Mouse (Mus musculus) CH12.LX (cell line): ENCODE results near the gene Dcp1b. TPM values are rescaled to one million over a fixed set of nuclear protein-coding genes. Genes with fewer than 3 reads are reported as not detected.
A peak's percentile ranks its signal among the peaks of the same experiment; 100 is the strongest.

Source experiments
- DNase-seq: peaks from one replicate; pipeline ENCODE4 v3.0.0-alpha.2; 2013; ENCODE audit errors: extremely low read depth
- H3K27ac ChIP-seq: 2 replicates; pipeline ENCODE4 v1.5.1; 2012; ENCODE audit warnings: low read depth, mild to moderate bottlenecking, control low read depth, moderate library complexity; ENCODE audit not compliant: insufficient read depth
- H3K27me3 ChIP-seq: replicated peaks from 2 replicates; pipeline ENCODE3; 2012; ENCODE audit warnings: inconsistent platforms
- H3K36me3 ChIP-seq, 2 experiments: replicated peaks in 1 of 2; 2 replicates each; pipeline versions ENCODE3 to v1.6.1; 2012; ENCODE audit warnings: inconsistent platforms in 1 of 2, low read length in 1 of 2, mild to moderate bottlenecking in 1 of 2, mixed read lengths in 1 of 2, moderate library complexity in 1 of 2; ENCODE audit not compliant: control insufficient read depth in 1 of 2, insufficient read depth in 1 of 2
- H3K4me1 ChIP-seq, 2 experiments: 2 replicates each; pipeline ENCODE4 v1.6.1; 2012; ENCODE audit warnings: inconsistent platforms in 1 of 2, moderate library complexity in 1 of 2; ENCODE audit not compliant: insufficient read depth in 2 of 2, control insufficient read depth in 1 of 2
- H3K4me2 ChIP-seq: 2 replicates; pipeline ENCODE4 v1.6.1; 2012; ENCODE audit warnings: low read depth, mild to moderate bottlenecking, control low read depth; ENCODE audit not compliant: poor library complexity, insufficient read depth, severe bottlenecking
- H3K4me3 ChIP-seq, 3 experiments: fragments of 150-350 bp in 1 of 3; sonication (generic) in 1 of 3; replicated peaks in 1 of 3; 2 replicates each; pipeline versions ENCODE3 to v1.5.1; 2011 to 2012; ENCODE audit warnings: low read depth in 2 of 3, low read length in 2 of 3, mild to moderate bottlenecking in 2 of 3, moderate library complexity in 2 of 3, control low read depth in 1 of 3, improper control_type of control experiment in 1 of 3, inconsistent platforms in 1 of 3, mixed read lengths in 1 of 3; ENCODE audit not compliant: poor library complexity in 1 of 3
- H3K79me2 ChIP-seq: replicated peaks from 2 replicates; pipeline ENCODE4 v1.6.1; 2012; ENCODE audit warnings: mild to moderate bottlenecking, moderate library complexity; ENCODE audit not compliant: control insufficient read depth, poor library complexity, insufficient read depth, severe bottlenecking; ENCODE audit errors: extremely low read depth
- H3K9ac ChIP-seq: 2 replicates; pipeline ENCODE4 v1.6.1; 2012; ENCODE audit warnings: low read depth, mild to moderate bottlenecking, control low read depth, moderate library complexity; ENCODE audit not compliant: insufficient read depth
- H3K9me3 ChIP-seq: replicated peaks from 2 replicates; pipeline ENCODE3; 2012; ENCODE audit warnings: low read length, inconsistent platforms, mixed read lengths
- BHLHE40 ChIP-seq: IDR thresholded peaks from 2 replicates; pipeline ENCODE4 v1.6.1; 2011; ENCODE audit warnings: mild to moderate bottlenecking, low read depth, low read length, improper control_type of control experiment
- CHD1 ChIP-seq: IDR thresholded peaks from 2 replicates; pipeline ENCODE4 v1.6.1; 2012; ENCODE audit warnings: low read depth, low read length, improper control_type of control experiment, inconsistent platforms
- CHD2 ChIP-seq: IDR thresholded peaks from 2 replicates; pipeline ENCODE4 v1.6.1; 2011; ENCODE audit warnings: low read length, improper control_type of control experiment
- CTCF ChIP-seq, 2 experiments: IDR thresholded peaks in 1 of 2; conservative IDR thresholded peaks in 1 of 2; 2 replicates each; pipeline ENCODE4 v1.5.1; 2011 to 2012; ENCODE audit warnings: low read depth in 2 of 2, low read length in 2 of 2, improper control_type of control experiment in 1 of 2, inconsistent platforms in 1 of 2, mild to moderate bottlenecking in 1 of 2, moderate library complexity in 1 of 2
- E2F4 ChIP-seq: IDR thresholded peaks from 2 replicates; pipeline ENCODE4 v1.6.1; 2011; ENCODE audit warnings: low read depth, low read length, improper control_type of control experiment; ENCODE audit not compliant: insufficient replicate concordance
- ELF1 ChIP-seq: IDR thresholded peaks from 2 replicates; pipeline ENCODE4 v1.6.1; 2014; ENCODE audit warnings: low read depth, mild to moderate bottlenecking, inconsistent platforms, low read length, improper control_type of control experiment
- EP300 ChIP-seq: IDR thresholded peaks from 2 replicates; pipeline ENCODE4 v1.6.1; 2011; ENCODE audit warnings: low read length, improper control_type of control experiment
- ETS1 ChIP-seq: conservative IDR thresholded peaks from 2 replicates; pipeline ENCODE4 v1.6.1; 2012; ENCODE audit warnings: low read depth, mild to moderate bottlenecking, inconsistent platforms, low read length, improper control_type of control experiment, moderate library complexity
- GABPA ChIP-seq: IDR thresholded peaks from 2 replicates; pipeline ENCODE4 v1.6.1; 2012; ENCODE audit warnings: low read depth, low read length, improper control_type of control experiment, inconsistent platforms; ENCODE audit not compliant: insufficient replicate concordance
- HCFC1 ChIP-seq: IDR thresholded peaks from 2 replicates; pipeline ENCODE4 v1.6.1; 2012; ENCODE audit warnings: low read depth, mild to moderate bottlenecking, inconsistent platforms, low read length, improper control_type of control experiment
- JUND ChIP-seq: conservative IDR thresholded peaks from 2 replicates; pipeline ENCODE4 v1.6.1; 2011; ENCODE audit warnings: low read depth, low read length, improper control_type of control experiment
- KAT2A ChIP-seq: IDR thresholded peaks from 2 replicates; pipeline ENCODE4 v1.6.1; 2012; ENCODE audit warnings: low read length, improper control_type of control experiment, inconsistent platforms; ENCODE audit not compliant: insufficient replicate concordance
- MEF2A ChIP-seq: IDR thresholded peaks from 2 replicates; pipeline ENCODE4 v1.6.1; 2014; ENCODE audit warnings: low read depth, mild to moderate bottlenecking, inconsistent platforms, low read length, improper control_type of control experiment, borderline replicate concordance
- MXI1 ChIP-seq: IDR thresholded peaks from 2 replicates; pipeline ENCODE4 v1.6.1; 2011; ENCODE audit warnings: mild to moderate bottlenecking, low read depth, low read length, improper control_type of control experiment
- NELFE ChIP-seq: IDR thresholded peaks from 2 replicates; pipeline ENCODE4 v1.6.1; 2011; ENCODE audit warnings: low read depth, low read length, improper control_type of control experiment
- NRF1 ChIP-seq: IDR thresholded peaks from 2 replicates; pipeline ENCODE4 v1.6.1; 2014; ENCODE audit warnings: low read depth, mild to moderate bottlenecking, inconsistent platforms, low read length, improper control_type of control experiment, moderate library complexity
- PAX5 ChIP-seq: IDR thresholded peaks from 2 replicates; pipeline ENCODE4 v1.6.1; 2012; ENCODE audit warnings: low read length, inconsistent platforms, mixed read lengths
- POLR2AphosphoS2 ChIP-seq: IDR thresholded peaks from 2 replicates; pipeline ENCODE4 v1.6.1; 2011; ENCODE audit warnings: low read depth, low read length, improper control_type of control experiment
- RAD21 ChIP-seq: IDR thresholded peaks from 2 replicates; pipeline ENCODE4 v1.6.1; 2011; ENCODE audit warnings: low read depth, mild to moderate bottlenecking, low read length, improper control_type of control experiment, moderate library complexity
- RCOR1 ChIP-seq: conservative IDR thresholded peaks from 2 replicates; pipeline ENCODE4 v1.6.1; 2012; ENCODE audit warnings: low read depth, mild to moderate bottlenecking, inconsistent platforms, low read length, improper control_type of control experiment
- SIN3A ChIP-seq: IDR thresholded peaks from 2 replicates; pipeline ENCODE4 v1.6.1; 2012; ENCODE audit warnings: low read length, improper control_type of control experiment, inconsistent platforms
- SMC3 ChIP-seq: IDR thresholded peaks from 2 replicates; pipeline ENCODE4 v1.6.1; 2011; ENCODE audit warnings: low read depth, low read length, improper control_type of control experiment
- TBP ChIP-seq: conservative IDR thresholded peaks from 2 replicates; pipeline ENCODE4 v1.6.1; 2011; ENCODE audit warnings: low read depth, low read length, improper control_type of control experiment
- UBTF ChIP-seq: IDR thresholded peaks from 2 replicates; pipeline ENCODE4 v1.6.1; 2012; ENCODE audit warnings: low read depth, mild to moderate bottlenecking, inconsistent platforms, low read length, improper control_type of control experiment, moderate library complexity
- USF1 ChIP-seq: IDR thresholded peaks from 2 replicates; pipeline ENCODE4 v1.6.1; 2014; ENCODE audit warnings: low read depth, mild to moderate bottlenecking, inconsistent platforms, low read length, improper control_type of control experiment
- USF2 ChIP-seq: conservative IDR thresholded peaks from 2 replicates; pipeline ENCODE4 v1.6.1; 2011; ENCODE audit warnings: low read depth, low read length, improper control_type of control experiment
- ZC3H11A ChIP-seq: IDR thresholded peaks from 2 replicates; pipeline ENCODE4 v1.6.1; 2012; ENCODE audit warnings: low read depth, mild to moderate bottlenecking, inconsistent platforms, low read length, improper control_type of control experiment
- ZKSCAN1 ChIP-seq: IDR thresholded peaks from 2 replicates; pipeline ENCODE4 v1.6.1; 2012; ENCODE audit warnings: low read depth, inconsistent platforms, low read length, improper control_type of control experiment, borderline replicate concordance
- ZMIZ1 ChIP-seq: IDR thresholded peaks from 2 replicates; pipeline ENCODE4 v1.6.1; 2012; ENCODE audit warnings: low read depth, mild to moderate bottlenecking, inconsistent platforms, low read length, improper control_type of control experiment
- ZNF384 ChIP-seq: IDR thresholded peaks from 2 replicates; pipeline ENCODE4 v1.6.1; 2012; ENCODE audit warnings: low read depth, low read length, improper control_type of control experiment, inconsistent platforms
- dilution Hi-C: fragments of 300-500 bp; cut with MboI; formaldehyde crosslinking; loops from 2 replicates; pipeline ENCODE4 v1.14.3; 2020; ENCODE audit warnings: low sequenced_read_pairs; ENCODE audit not compliant: extremely low pct_unique_long_range_greater_than_20kb, extremely low pct_ligation_motif_present
- in situ Hi-C: fragments of 300-500 bp; cut with MboI; formaldehyde crosslinking; loops from 3 replicates; pipeline ENCODE4 v1.14.3; 2019; ENCODE audit warnings: low sequenced_read_pairs, low pct_ligation_motif_present, low pct_unique_long_range_greater_than_20kb, mixed read lengths
- polyA plus RNA-seq: library from polyadenylated mRNA; unstranded; fragments of >175 nt; gene quantifications from 2 replicates; pipeline ENCODE4 v1.2.1, GENCODE M21; 2012; ENCODE audit warnings: low read depth; ENCODE audit not compliant: insufficient read length
- total RNA-seq, 2 experiments: library from RNA; depleted of rRNA; stranded (reverse); fragments of 300-350 nt in 1 of 2; fragments of >200 nt in 1 of 2; gene quantifications; 2 replicates each; pipeline ENCODE4 v1.2.3; 2012 to 2014

The Dcp1b gene
- total and polyA plus RNA-seq, 3 experiments = 1.6 to 2.5 (median 2.2) TPM

DNA sequence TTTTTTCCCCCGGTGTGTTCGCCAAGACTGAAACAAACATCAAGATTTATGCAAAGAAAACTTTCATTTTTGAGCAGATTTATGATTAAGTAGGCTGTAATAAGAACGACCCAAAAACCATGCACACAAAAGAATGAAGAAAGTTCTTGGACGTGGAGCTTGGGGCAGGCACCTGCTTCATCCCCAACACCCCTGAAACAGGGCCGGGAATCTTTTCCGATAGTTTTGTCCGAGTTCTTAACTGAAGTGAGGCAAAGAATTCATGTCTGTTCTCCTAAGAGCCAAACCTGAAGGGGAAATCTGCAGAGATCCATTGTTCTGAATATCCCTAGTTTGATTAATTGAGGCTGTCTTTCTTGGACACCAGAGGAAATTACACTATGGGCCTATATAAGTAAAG lies 1.1 kb downstream of the Dcp1b start:
- H3K9me3 ChIP-seq = no peaks in the 10 kb centered on the region
- dilution Hi-C loops (no loop called here), in situ Hi-C loops (no loop called here)
- TF ChIP-seq RAD21 (no peak), KAT2A (no peak), CHD2 (no peak), ZC3H11A (no peak), ZNF384 (no peak), ZMIZ1 (no peak), ELF1 (no peak), USF1 (no peak), HCFC1 (no peak), BHLHE40 (no peak), ETS1 (no peak), UBTF (no peak), RCOR1 (no peak), NRF1 (no peak), E2F4 (no peak), PAX5 (no peak), ZKSCAN1 (no peak), TBP (no peak), CTCF (conservative IDR thresholded peaks at IDR 0.05 in 1 of 2, IDR thresholded peaks at IDR 0.05 in 1 of 2; ENCODE audit: low read depth in 2 of 2, low read length in 2 of 2) (no peak), EP300 (no peak)
- peaks cover 6 to 32% of the 10 kb centered on the region in 2 experiments for H3K4me1 ChIP-seq
- no peak overlapping the region for H3K27ac ChIP-seq
- peaks cover 0 to 2% of the 10 kb centered on the region in 2 experiments for H3K36me3 ChIP-seq
- H3K4me3 ChIP-seq = peak overlapping the region in 2 of 3 experiments; percentile 79 to 82
- H3K4me2 ChIP-seq = peak overlapping the region; percentile 78
- H3K27me3 ChIP-seq = peaks cover 18% of the 10 kb centered on the region
- peak overlapping the region; percentile 87 for H3K9ac ChIP-seq
- no peak for DNase-seq
- H3K79me2 ChIP-seq = no peaks in the 10 kb centered on the region

GRCm38 (mm10) chr6:119177101-119177500 lies 2.0 kb downstream of the Dcp1b start:
- Histone ChIP-seq H3K9me3 (no peaks in the 10 kb centered on the region), H3K4me1 (peaks cover 6 to 32% of the 10 kb centered on the region in 2 experiments), H3K27ac (no peak overlapping the region), H3K9ac (no peak overlapping the region), H3K27me3 (peaks cover 14% of the 10 kb centered on the region), H3K79me2 (no peaks in the 10 kb centered on the region), H3K4me2 (no peak overlapping the region), H3K36me3 (peaks cover 0 to 2% of the 10 kb centered on the region in 2 experiments), H3K4me3 (no peak overlapping the region)
- in situ Hi-C loops = no loop called here
- TF ChIP-seq SIN3A (no peak), JUND (no peak), BHLHE40 (no peak), ZMIZ1 (no peak), TBP (no peak), GABPA (no peak), USF2 (no peak), NELFE (no peak), PAX5 (no peak), ZKSCAN1 (no peak), CHD1 (no peak), MEF2A (no peak), MXI1 (no peak), POLR2AphosphoS2 (no peak), EP300 (no peak), SMC3 (no peak)
- DNase-seq = no peak
- dilution Hi-C loops = no loop called here
